8 mouse cellular contexts compared by ENCODE assay signal in genomic region chr19:7341512-7342397, GRCm38 (mm10). TPM values are rescaled to one million over a fixed set of nuclear protein-coding genes. Genes with fewer than 3 reads are reported as not detected.
A peak's percentile ranks its signal among the peaks of the same experiment; 100 is the strongest.
DNase-seq lines count a peak whose midpoint lies in the region; ATAC-seq and TF ChIP-seq lines count a peak whose summit lies in the region.

Gene Mark2 (minus strand): TSS chr19:7341860.

- H3K9ac ChIP-seq in heart, embryonic 15.5 days: peak within 1 kb of the TSS; percentile 98
- peak within 1 kb of the TSS; percentile 94 for H3K9ac ChIP-seq in liver, embryonic 14.5 days (replicated peaks)
- peak within 1 kb of the TSS; percentile 88 for H3K9ac ChIP-seq in neural tube, embryonic 11.5 days (ENCODE audit: low read length)
- H3K9ac ChIP-seq in stomach, postnatal 0 days (ENCODE audit: low read length): peak within 1 kb of the TSS; percentile 99

- 2% methylated on average over 63 of the region's 63 CpGs for WGBS in forebrain, embryonic 10.5 days
- WGBS in heart, embryonic 15.5 days: 1% methylated on average over 63 of the region's 63 CpGs
- 1% methylated on average over 63 of the region's 63 CpGs for WGBS in liver, embryonic 14.5 days (ENCODE audit: insufficient replicate concordance)
- WGBS in neural tube, embryonic 11.5 days: 2% methylated on average over 63 of the region's 63 CpGs
- 2% methylated on average over 59 of the region's 63 CpGs for WGBS in stomach, postnatal 0 days

- H3K27ac ChIP-seq in forebrain, embryonic 10.5 days: peak within 1 kb of the TSS; percentile 94
- peak within 1 kb of the TSS; percentile 89 for H3K27ac ChIP-seq in heart, embryonic 15.5 days
- peak within 1 kb of the TSS; percentile 93 for H3K27ac ChIP-seq in liver, embryonic 14.5 days
- peak within 1 kb of the TSS; percentile 84 for H3K27ac ChIP-seq in neural tube, embryonic 11.5 days (ENCODE audit: low read depth, low read length)
- peak within 1 kb of the TSS; percentile 96 for H3K27ac ChIP-seq in stomach, postnatal 0 days (replicated peaks)

- peaks cover 42% of the 10 kb centered on the region for H3K4me1 ChIP-seq in forebrain, embryonic 10.5 days
- H3K4me1 ChIP-seq in heart, embryonic 15.5 days (replicated peaks): peaks cover 42% of the 10 kb centered on the region
- H3K4me1 ChIP-seq in liver, embryonic 14.5 days (replicated peaks; ENCODE audit: control insufficient read depth in 2 of 2, insufficient read depth in 2 of 2, low read length in 1 of 2): peaks cover 29 to 42% of the 10 kb centered on the region in 2 experiments
- peaks cover 21% of the 10 kb centered on the region for H3K4me1 ChIP-seq in neural tube, embryonic 11.5 days (ENCODE audit: control insufficient read depth, insufficient read depth, low read length)
- peaks cover 5% of the 10 kb centered on the region; the same call in 1 of the 2 replicates for H3K4me1 ChIP-seq in stomach, postnatal 0 days (replicated peaks; ENCODE audit: control insufficient read depth, insufficient read depth)

- H3K27me3 ChIP-seq in forebrain, embryonic 10.5 days (ENCODE audit: poor library complexity, severe bottlenecking): no peaks in the 10 kb centered on the region
- H3K27me3 ChIP-seq in heart, embryonic 15.5 days: no peaks in the 10 kb centered on the region
- H3K27me3 ChIP-seq in liver, embryonic 14.5 days (ENCODE audit: control insufficient read depth, insufficient read depth, low read length): no peaks in the 10 kb centered on the region
- H3K27me3 ChIP-seq in neural tube, embryonic 11.5 days (ENCODE audit: control insufficient read depth, insufficient read depth, low read length): no peaks in the 10 kb centered on the region
- H3K27me3 ChIP-seq in stomach, postnatal 0 days (ENCODE audit: control insufficient read depth, insufficient read depth, low read length): no peaks in the 10 kb centered on the region

- peak; percentile 91 for ATAC-seq in heart, embryonic 15.5 days (replicated peaks; ENCODE audit: insufficient number of reproducible peaks, insufficient read depth, low FRiP score, low read depth)
- peak; percentile 89 for ATAC-seq in liver, embryonic 14.5 days (ENCODE audit: insufficient read depth)
- ATAC-seq in neural tube, embryonic 11.5 days (ENCODE audit: insufficient read depth, low FRiP score, low TSS enrichment): peak; percentile 92
- peak; percentile 94 for ATAC-seq in stomach, postnatal 0 days (ENCODE audit: low FRiP score, low TSS enrichment)

- peaks cover 18% of the 10 kb centered on the region for H3K36me3 ChIP-seq in forebrain, embryonic 10.5 days (replicated peaks)
- no peaks in the 10 kb centered on the region for H3K36me3 ChIP-seq in heart, embryonic 15.5 days
- no peaks in the 10 kb centered on the region for H3K36me3 ChIP-seq in liver, embryonic 14.5 days (replicated peaks; ENCODE audit: control insufficient read depth, insufficient read depth, low read depth)
- H3K36me3 ChIP-seq in neural tube, embryonic 11.5 days (ENCODE audit: control insufficient read depth, insufficient read depth, low read length): no peaks in the 10 kb centered on the region
- no peaks in the 10 kb centered on the region for H3K36me3 ChIP-seq in stomach, postnatal 0 days (ENCODE audit: control insufficient read depth, insufficient read depth, low read length)

- no peak for TF ChIP-seq EP300 in liver, embryonic 14.5 days (IDR thresholded peaks at IDR 0.05; ENCODE audit: low read depth)
- TF ChIP-seq EP300 in stomach, postnatal 0 days (optimal IDR thresholded peaks at IDR 0.05): no peak

- H3K4me2 ChIP-seq in heart, embryonic 15.5 days: peak within 1 kb of the TSS; percentile 90
- H3K4me2 ChIP-seq in liver, embryonic 14.5 days (ENCODE audit: low read depth): peak within 1 kb of the TSS; percentile 95
- peak within 1 kb of the TSS; percentile 95 for H3K4me2 ChIP-seq in neural tube, embryonic 11.5 days (ENCODE audit: low read depth)
- H3K4me2 ChIP-seq in stomach, postnatal 0 days (replicated peaks; ENCODE audit: low read depth): peak within 1 kb of the TSS; percentile 91

- no peaks in the 10 kb centered on the region for H3K9me3 ChIP-seq in forebrain, embryonic 10.5 days
- no peaks in the 10 kb centered on the region for H3K9me3 ChIP-seq in heart, embryonic 15.5 days (replicated peaks)
- H3K9me3 ChIP-seq in liver, embryonic 14.5 days (ENCODE audit: control insufficient read depth, low read length): no peaks in the 10 kb centered on the region
- H3K9me3 ChIP-seq in neural tube, embryonic 11.5 days (ENCODE audit: control insufficient read depth, low read length): no peaks in the 10 kb centered on the region
- no peaks in the 10 kb centered on the region for H3K9me3 ChIP-seq in stomach, postnatal 0 days (ENCODE audit: control insufficient read depth, low read length)

- peak; percentile 99 for DNase-seq in CD8-positive naive resting alpha-beta T cell, adult 2 months (ENCODE audit: low read depth in 2 of 2, low spot score in 2 of 2)
- peak; percentile 99 for DNase-seq in c-Kit-positive CD71-negative TER-119-negative erythroid progenitor cells, embryonic 14.5 days (ENCODE audit: low read depth)
- peak; percentile 98 for DNase-seq in forebrain, embryonic 10.5 days (ENCODE audit: extremely low spot score, low spot score)
- peak; percentile 99 to 100 for DNase-seq in kidney, postnatal 25 days
- DNase-seq in liver, embryonic 14.5 days (ENCODE audit: low read depth in 3 of 3, low spot score in 3 of 3): peak; percentile 98 to 99 (median 99)
- DNase-seq in neural tube, embryonic 11.5 days (ENCODE audit: low spot score): peak; percentile 100
- peak; percentile 100 for DNase-seq in stomach, postnatal 0 days (ENCODE audit: low spot score)

- TF ChIP-seq CTCF in liver, embryonic 14.5 days (IDR thresholded peaks at IDR 0.05; ENCODE audit: low read depth): no peak
- TF ChIP-seq CTCF in stomach, postnatal 0 days (IDR thresholded peaks at IDR 0.05; ENCODE audit: low read depth): no peak

- peak within 1 kb of the TSS; percentile 80 for H3K4me3 ChIP-seq in forebrain, embryonic 10.5 days
- peak within 1 kb of the TSS; percentile 95 for H3K4me3 ChIP-seq in heart, embryonic 15.5 days
- peak within 1 kb of the TSS; percentile 84 to 93 for H3K4me3 ChIP-seq in liver, embryonic 14.5 days (ENCODE audit: insufficient read depth in 1 of 2, low read depth in 2 of 2, low read length in 2 of 2)
- peak within 1 kb of the TSS; percentile 81 for H3K4me3 ChIP-seq in neural tube, embryonic 11.5 days (ENCODE audit: low read depth, low read length)
- H3K4me3 ChIP-seq in stomach, postnatal 0 days (ENCODE audit: low read depth, low read length): peak within 1 kb of the TSS; percentile 89

RNA-seq across cellular contexts. Expression of gene Mark2, which starts in this region (rescaled TPM):
- 38.2 and 41.4 TPM in 2 replicates for polyA plus RNA-seq in forebrain, embryonic 10.5 days (2016; fragmentation: Nextera tagmentation; extraction: Ambion mirVana)
- polyA plus RNA-seq in heart, embryonic 15.5 days (2015; fragmentation: Nextera tagmentation; extraction: Ambion mirVana): 26.4 and 38.1 TPM in 2 replicates
- polyA plus RNA-seq in liver, embryonic 14.5 days (2012; rRNA removed): 14.2 and 17.4 TPM in 2 replicates
- polyA plus RNA-seq in liver, embryonic 14.5 days (2014; fragmentation: Nextera tagmentation; extraction: Ambion mirVana): 14.3 and 18.9 TPM in 2 replicates
- 49.6 and 58.4 TPM in 2 replicates for polyA plus RNA-seq in neural tube, embryonic 11.5 days (2014; fragmentation: Nextera tagmentation; extraction: Ambion mirVana)
- 44.7 and 56.0 TPM in 2 replicates for polyA plus RNA-seq in stomach, postnatal 0 days (2015; fragmentation: Nextera tagmentation; extraction: Ambion mirVana)

Comparison
In these comparisons a context has a peak if more than half of its experiments do, and no peak if none do; other contexts are left out.
1. Peak in every context shown above with its lines: DNase-seq, ATAC-seq, H3K4me3 ChIP-seq and H3K27ac ChIP-seq.